Mouse (Mus musculus) ovary, postnatal 36 days (tissue): ENCODE results near the gene Apip.

ENCODE experiments used
- DNase-seq: peaks from one replicate; pipeline ENCODE4 v3.0.0; 2022; ENCODE audit warnings: low spot score, mixed read lengths

The Apip gene

GRCm38 (mm10) chr2:103073219-103073982 lies at the start of gene Apip, which contains the start of gene Pdhx:
TSS of gene Apip (plus strand) at chr2:103073675.
TSS of gene Pdhx (minus strand) at chr2:103073513.
- peak; percentile 100 for DNase-seq

DNA sequence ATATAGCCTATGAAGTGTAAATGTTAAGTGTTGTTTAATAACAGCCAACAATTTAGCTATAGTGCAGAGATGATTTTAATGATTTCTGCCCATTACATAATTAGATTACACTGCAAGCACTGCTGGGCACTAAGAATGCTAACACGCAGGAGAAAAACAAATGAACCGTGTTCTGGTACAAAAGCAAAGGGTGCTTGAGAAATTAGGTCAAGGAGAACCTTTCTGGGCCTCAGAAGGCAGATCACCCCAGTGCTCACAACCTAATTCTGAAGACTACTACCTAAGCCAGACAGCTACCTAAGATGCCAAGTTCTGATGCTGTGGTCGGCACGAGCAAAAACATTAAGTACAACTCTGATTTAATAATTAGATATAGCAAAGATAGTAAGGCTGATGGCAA lies 35.6 kb upstream of the Apip start:
- no peak for DNase-seq

- no peak for DNase-seq
Measured at GRCm38 (mm10) chr2:103040896-103041295, 32.6 kb upstream of the Apip start.

GRCm38 (mm10) chr2:103045286-103045685 lies 28.2 kb upstream of the Apip start:
- no peak for DNase-seq

GRCm38 (mm10) chr2:103051937-103052893 lies 21.3 kb upstream of the Apip start:
- no peak for DNase-seq

DNA sequence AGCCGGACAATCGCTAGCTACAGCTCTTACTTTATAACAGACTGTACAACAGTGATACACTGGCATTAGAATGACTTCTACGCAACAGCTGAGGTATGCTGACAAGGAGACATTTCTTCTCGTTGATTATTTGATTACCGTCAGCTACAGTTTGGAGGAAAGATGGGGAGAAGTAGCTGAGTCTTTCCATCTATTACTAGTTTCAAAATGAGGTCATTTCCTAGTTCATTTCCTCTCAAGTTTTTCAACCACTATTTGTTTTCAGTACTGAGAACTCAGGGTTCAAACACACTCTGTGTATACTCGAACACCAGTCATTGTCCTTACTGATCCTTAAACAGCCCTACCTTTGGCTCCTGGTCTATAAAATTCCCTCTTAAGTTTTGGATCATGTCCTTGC lies 17.7 kb upstream of the Apip start:
- DNase-seq, result no peak

DNA sequence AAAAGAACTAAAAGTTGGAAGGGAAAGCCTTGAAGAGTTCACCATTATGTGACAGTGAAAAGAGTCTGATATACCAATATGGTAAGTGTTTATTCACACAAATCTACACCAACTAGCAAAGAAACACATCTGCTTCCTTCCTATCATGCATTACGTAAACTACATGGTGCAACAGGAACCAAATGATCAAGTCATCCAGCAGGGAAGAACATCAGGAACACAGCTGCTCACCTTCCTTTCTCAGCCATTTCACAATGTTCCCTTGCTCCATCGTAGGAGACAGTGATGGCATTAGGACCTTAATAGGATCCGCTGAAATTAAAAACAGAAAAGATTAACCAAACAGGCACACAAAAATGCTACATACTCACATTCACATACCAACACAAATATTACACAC lies 15.2 kb upstream of the Apip start:
- no peak for DNase-seq

- no peak for DNase-seq
Measured at GRCm38 (mm10) chr2:103062865-103063264, 10.6 kb upstream of the Apip start.

GRCm38 (mm10) chr2:103066683-103067551 lies 6.6 kb upstream of the Apip start:
- no peak for DNase-seq

GRCm38 (mm10) chr2:103067552-103068207 lies 5.8 kb upstream of the Apip start:
- DNase-seq, result no peak

DNA sequence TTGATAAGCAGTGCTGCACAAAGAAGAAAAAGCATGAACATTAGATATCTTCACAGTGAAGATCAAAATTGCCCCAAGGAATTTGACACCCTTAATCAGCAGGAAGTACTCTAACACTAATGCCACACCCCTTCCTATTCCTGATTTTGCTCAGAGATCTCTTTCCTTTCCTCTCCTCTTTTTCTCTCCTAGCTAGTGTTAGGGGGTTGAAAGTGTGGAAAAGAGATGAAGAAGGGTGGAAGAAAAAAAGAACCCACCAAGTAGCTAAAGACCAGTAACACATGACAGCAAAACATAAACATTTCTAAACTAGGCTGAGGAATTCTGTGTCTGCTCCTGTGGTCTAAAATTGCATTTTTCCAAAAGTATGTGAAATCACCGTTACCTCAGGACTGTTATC lies 4.9 kb upstream of the Apip start:
- DNase-seq, result no peak

- DNase-seq, result no peak
Measured at GRCm38 (mm10) chr2:103069752-103070405, 3.6 kb upstream of the Apip start.

GRCm38 (mm10) chr2:103070586-103070985 lies 2.9 kb upstream of the Apip start:
- DNase-seq, result no peak

DNA sequence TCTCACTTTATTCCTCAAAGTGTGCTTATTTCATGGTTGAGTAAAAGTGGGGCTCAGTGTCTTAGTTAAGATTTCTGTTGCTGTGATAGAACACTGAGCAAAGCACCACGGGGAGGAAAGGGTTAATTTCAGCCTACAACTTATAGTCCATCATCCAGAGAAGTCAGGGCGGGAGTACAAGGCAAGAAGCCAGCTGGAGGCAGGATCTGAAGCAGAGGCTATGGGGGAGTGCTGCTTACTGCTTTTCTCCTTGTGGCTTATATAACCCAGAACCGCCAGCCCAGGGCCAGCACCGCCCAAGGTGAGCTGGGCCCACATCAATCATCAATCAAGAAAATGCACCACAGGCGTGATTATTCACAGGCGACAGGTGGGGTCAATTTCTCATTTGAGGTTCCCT lies 7.6 kb downstream of the Apip start:
- no peak for DNase-seq

- no peak for DNase-seq
Measured at GRCm38 (mm10) chr2:103081706-103082105, 8.2 kb downstream of the Apip start.

DNA sequence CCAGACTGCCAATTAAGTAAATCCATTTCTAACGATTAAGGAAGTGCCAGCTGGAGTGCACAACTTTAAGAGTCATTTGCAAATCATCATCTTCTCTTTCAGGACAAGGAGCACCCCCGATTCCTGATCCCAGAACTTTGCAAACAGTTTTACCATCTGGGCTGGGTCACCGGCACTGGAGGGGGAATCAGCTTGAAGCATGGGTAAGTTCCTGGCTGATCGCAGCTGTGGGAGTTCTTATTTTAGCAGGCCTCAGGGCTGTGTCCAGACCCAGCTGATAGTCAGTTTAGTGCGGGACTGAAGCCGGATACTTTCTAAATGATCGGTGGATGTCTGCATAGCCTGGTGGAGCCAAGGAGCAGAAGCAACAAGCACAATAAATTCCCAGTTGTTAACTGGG lies 9.4 kb downstream of the Apip start:
- no peak for DNase-seq

DNA sequence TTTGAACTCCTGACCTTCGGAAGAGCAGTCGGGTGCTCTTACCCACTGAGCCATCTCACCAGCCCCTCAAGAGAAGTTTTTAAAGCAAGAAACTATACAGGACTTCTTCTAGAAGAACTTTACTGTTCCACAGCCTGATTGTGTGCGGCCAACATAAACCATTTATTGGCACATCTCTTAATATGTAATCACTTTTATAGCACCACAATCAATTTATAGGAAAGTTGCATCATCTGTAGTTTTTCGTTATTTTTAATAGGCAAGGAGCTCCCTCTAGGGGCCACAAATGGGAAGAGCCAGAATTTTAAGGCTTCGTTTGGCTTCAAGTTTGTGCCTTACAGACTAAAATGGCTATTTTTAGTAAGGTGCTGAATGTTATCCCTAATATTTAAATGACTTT lies 11.0 kb downstream of the Apip start:
- DNase-seq, result no peak

DNA sequence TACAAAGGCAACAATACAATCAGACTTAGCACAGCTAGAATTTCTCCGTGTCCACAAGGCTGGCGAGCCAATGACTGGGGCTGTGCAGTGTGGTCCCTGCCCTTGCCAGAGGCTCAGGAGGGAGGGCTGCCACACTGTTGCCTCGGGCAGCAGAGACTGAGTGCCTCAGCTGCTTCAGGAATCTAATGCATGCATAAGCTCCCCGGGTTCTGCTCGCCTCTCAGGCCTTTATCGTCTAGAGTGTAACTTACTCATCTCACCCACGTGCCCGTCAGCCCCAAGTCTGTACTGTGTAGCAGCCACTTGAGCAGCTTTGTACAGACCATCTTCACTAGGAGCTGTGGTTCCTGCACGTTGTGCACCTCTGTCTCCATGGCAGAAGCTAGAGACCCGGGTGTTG lies 12.2 kb downstream of the Apip start:
- no peak for DNase-seq

GRCm38 (mm10) chr2:103086432-103086831 lies 13.0 kb downstream of the Apip start:
- no peak for DNase-seq

GRCm38 (mm10) chr2:103088099-103088498 lies 14.6 kb downstream of the Apip start:
- no peak for DNase-seq

DNA sequence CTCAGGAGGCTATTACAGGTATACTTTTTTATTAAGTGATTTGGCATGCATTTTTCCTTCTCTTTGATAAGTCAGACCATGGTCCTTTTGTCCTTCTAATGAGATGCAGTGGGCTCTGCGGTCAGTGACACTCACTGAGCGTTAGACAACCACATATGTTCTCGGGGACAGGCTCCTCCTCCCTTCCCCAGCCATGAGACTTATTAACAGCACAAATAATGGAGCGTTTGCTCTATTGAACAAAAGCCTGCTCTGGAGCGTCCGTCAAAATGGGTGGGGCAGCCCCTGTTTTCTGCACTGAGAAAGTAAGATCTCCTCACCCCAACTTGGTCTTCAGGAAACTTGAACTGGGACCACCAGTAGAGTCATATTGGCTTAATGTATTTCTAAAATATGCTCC lies 16.0 kb downstream of the Apip start:
- DNase-seq, result no peak
